ENCODE assay signal across 8 mouse cellular contexts in genomic region chr17:33817184-33817968, GRCm38 (mm10). TPM values are rescaled to one million over a fixed set of nuclear protein-coding genes. Genes with fewer than 3 reads are reported as not detected.
DNase-seq lines count a peak whose midpoint lies in the region; ATAC-seq and TF ChIP-seq lines count a peak whose summit lies in the region.

No protein-coding gene starts in this region.

- H3K79me3 ChIP-seq in C2C12 (ENCODE audit: low read depth): peaks cover 6% of the 10 kb centered on the region

- under 1% methylated on average over 89 of the region's 89 CpGs for WGBS in heart, embryonic 12.5 days
- WGBS in kidney, postnatal 0 days: under 1% methylated on average over 88 of the region's 89 CpGs
- under 1% methylated on average over 89 of the region's 89 CpGs for WGBS in liver, embryonic 11.5 days
- WGBS in stomach, embryonic 14.5 days: under 1% methylated on average over 89 of the region's 89 CpGs

- H3K36me3 ChIP-seq in C2C12 (ENCODE audit: control insufficient read depth, insufficient read depth): peaks cover 44% of the 10 kb centered on the region
- H3K36me3 ChIP-seq in erythroblast, embryonic 14.5 days (ENCODE audit: control insufficient read depth): peaks cover 45% of the 10 kb centered on the region
- H3K36me3 ChIP-seq in heart, embryonic 12.5 days: peaks cover 38% of the 10 kb centered on the region
- H3K36me3 ChIP-seq in kidney, postnatal 0 days (ENCODE audit: insufficient read depth, low read length): peaks cover 20% of the 10 kb centered on the region
- peaks cover 28% of the 10 kb centered on the region for H3K36me3 ChIP-seq in liver, embryonic 11.5 days (ENCODE audit: control insufficient read depth, insufficient read depth, low read length)
- H3K36me3 ChIP-seq in stomach, embryonic 14.5 days (ENCODE audit: control insufficient read depth, insufficient read depth, low read length): peaks cover 30% of the 10 kb centered on the region

- ATAC-seq in heart, embryonic 12.5 days (ENCODE audit: insufficient number of reproducible peaks, low FRiP score): peak; percentile 97
- peak; percentile 95 for ATAC-seq in kidney, postnatal 0 days (replicated peaks; ENCODE audit: low FRiP score, low read depth)
- ATAC-seq in liver, embryonic 11.5 days (replicated peaks; ENCODE audit: low FRiP score): peak; percentile 97
- peak; percentile 97 for ATAC-seq in stomach, embryonic 14.5 days (ENCODE audit: insufficient number of reproducible peaks, insufficient read depth, low FRiP score, low read depth)

- peak; percentile 99 for DNase-seq in brain, embryonic 14.5 days (ENCODE audit: low read depth)
- peak; percentile 96 for DNase-seq in kidney, postnatal 0 days (ENCODE audit: low spot score)
- peak; percentile 93 for DNase-seq in liver, embryonic 11.5 days (ENCODE audit: low spot score)
- peak; percentile 89 for DNase-seq in naive thymus-derived CD4-positive, alpha-beta T cell, adult 2 months (ENCODE audit: low read depth)

- H3K4me2 ChIP-seq in heart, embryonic 12.5 days: peak overlapping the region; percentile 99
- H3K4me2 ChIP-seq in kidney, postnatal 0 days (ENCODE audit: low read length): peak overlapping the region; percentile 92
- H3K4me2 ChIP-seq in liver, embryonic 11.5 days: peak overlapping the region; percentile 97
- H3K4me2 ChIP-seq in stomach, embryonic 14.5 days (replicated peaks; ENCODE audit: low read depth, low read length): peak overlapping the region; percentile 92

- peak overlapping the region; percentile 26 for H3K4me3 ChIP-seq in C2C12 (ENCODE audit: insufficient read depth, poor library complexity, severe bottlenecking)
- H3K4me3 ChIP-seq in erythroblast, embryonic 14.5 days (replicated peaks): peak overlapping the region; percentile 83
- peak overlapping the region; percentile 59 for H3K4me3 ChIP-seq in heart, embryonic 12.5 days
- peak overlapping the region; percentile 51 for H3K4me3 ChIP-seq in kidney, postnatal 0 days (replicated peaks; ENCODE audit: low read depth, low read length)
- H3K4me3 ChIP-seq in liver, embryonic 11.5 days (ENCODE audit: low read depth, low read length): peak overlapping the region; percentile 66
- H3K4me3 ChIP-seq in stomach, embryonic 14.5 days (ENCODE audit: low read depth, low read length): peak overlapping the region; percentile 48

- peaks cover 22% of the 10 kb centered on the region for H3K79me2 ChIP-seq in C2C12 (ENCODE audit: control insufficient read depth, insufficient read depth)

- no peaks in the 10 kb centered on the region for H3K9me3 ChIP-seq in erythroblast, embryonic 14.5 days (ENCODE audit: control insufficient read depth, low read length)
- no peaks in the 10 kb centered on the region for H3K9me3 ChIP-seq in heart, embryonic 12.5 days (replicated peaks)
- no peaks in the 10 kb centered on the region for H3K9me3 ChIP-seq in kidney, postnatal 0 days (replicated peaks; ENCODE audit: low read length)
- H3K9me3 ChIP-seq in liver, embryonic 11.5 days (ENCODE audit: control insufficient read depth, low read length): no peaks in the 10 kb centered on the region
- H3K9me3 ChIP-seq in stomach, embryonic 14.5 days (ENCODE audit: control insufficient read depth, low read depth, low read length): no peaks in the 10 kb centered on the region

- H3K27me3 ChIP-seq in C2C12 (ENCODE audit: control insufficient read depth, insufficient read depth, insufficient read length): no peaks in the 10 kb centered on the region
- peaks cover 16% of the 10 kb centered on the region for H3K27me3 ChIP-seq in erythroblast, embryonic 14.5 days (ENCODE audit: control insufficient read depth)
- H3K27me3 ChIP-seq in heart, embryonic 12.5 days (replicated peaks): peaks cover 25% of the 10 kb centered on the region
- H3K27me3 ChIP-seq in kidney, postnatal 0 days (ENCODE audit: insufficient read depth, low read length): no peaks in the 10 kb centered on the region
- no peaks in the 10 kb centered on the region for H3K27me3 ChIP-seq in liver, embryonic 11.5 days (replicated peaks; ENCODE audit: control insufficient read depth, insufficient read depth, low read length)
- H3K27me3 ChIP-seq in stomach, embryonic 14.5 days (ENCODE audit: control insufficient read depth, insufficient read depth, low read length): no peaks in the 10 kb centered on the region

- peak; percentile 41; the same call in 1 of the 2 replicates for TF ChIP-seq POLR2A in brain, embryonic 14.5 days (IDR thresholded peaks at IDR 0.05; ENCODE audit: borderline replicate concordance, extremely low read depth, insufficient read depth, insufficient read length, poor library complexity, severe bottlenecking)

- H3K27ac ChIP-seq in heart, embryonic 12.5 days (ENCODE audit: poor library complexity, severe bottlenecking): peak overlapping the region; percentile 61
- H3K27ac ChIP-seq in kidney, postnatal 0 days: peak overlapping the region; percentile 93
- peak overlapping the region; percentile 82 for H3K27ac ChIP-seq in liver, embryonic 11.5 days (ENCODE audit: low read depth, low read length)
- H3K27ac ChIP-seq in stomach, embryonic 14.5 days (ENCODE audit: low read length): peak overlapping the region; percentile 85

- TF ChIP-seq CTCF in C2C12 (IDR thresholded peaks at IDR 0.05; ENCODE audit: control insufficient read depth, insufficient read depth, insufficient read length): no peak
- TF ChIP-seq CTCF in brain, embryonic 14.5 days (IDR thresholded peaks at IDR 0.05; ENCODE audit: borderline replicate concordance, extremely low read depth, insufficient read depth, insufficient read length): no peak
- TF ChIP-seq CTCF in kidney, postnatal 0 days (IDR thresholded peaks at IDR 0.05; ENCODE audit: low read depth): no peak

- H3ac ChIP-seq in C2C12 (ENCODE audit: control insufficient read depth, insufficient read length, low read depth): peak overlapping the region; percentile 90

- H3K4me1 ChIP-seq in erythroblast, embryonic 14.5 days (ENCODE audit: control insufficient read depth): peaks cover 38% of the 10 kb centered on the region
- peaks cover 39% of the 10 kb centered on the region for H3K4me1 ChIP-seq in heart, embryonic 12.5 days (replicated peaks)
- peaks cover 11% of the 10 kb centered on the region; the same call in 1 of the 2 replicates for H3K4me1 ChIP-seq in kidney, postnatal 0 days (replicated peaks; ENCODE audit: insufficient read depth, low read length)
- H3K4me1 ChIP-seq in liver, embryonic 11.5 days (replicated peaks; ENCODE audit: control insufficient read depth, insufficient read depth, low read length): peaks cover 24% of the 10 kb centered on the region
- peaks cover 10% of the 10 kb centered on the region for H3K4me1 ChIP-seq in stomach, embryonic 14.5 days (ENCODE audit: control insufficient read depth, insufficient read depth, low read length)

- peak overlapping the region; percentile 88 for H3K9ac ChIP-seq in heart, embryonic 12.5 days
- H3K9ac ChIP-seq in kidney, postnatal 0 days (ENCODE audit: low read depth, low read length): peak overlapping the region; percentile 78
- H3K9ac ChIP-seq in liver, embryonic 11.5 days (ENCODE audit: low read depth, low read length): peak overlapping the region; percentile 92
- H3K9ac ChIP-seq in stomach, embryonic 14.5 days (replicated peaks; ENCODE audit: low read depth, low read length): peak overlapping the region; percentile 71

RNA-seq across cellular contexts. Expression of gene Rps28, which starts 7.0 kb away (rescaled TPM):
- polyA plus RNA-seq in C2C12 (2012; fragmentation: generic; extraction: Trizol): 8,619 TPM
- polyA plus RNA-seq in brain, embryonic 14.5 days (2012; rRNA removed): 1,048 and 1,174 TPM in 2 replicates
- 366 and 664 TPM in 2 replicates for polyA plus RNA-seq in erythroblast, embryonic 14.5 days (2012)
- polyA plus RNA-seq in heart, embryonic 12.5 days (2016; fragmentation: Nextera tagmentation; extraction: Ambion mirVana): 570 and 574 TPM in 2 replicates
- 1,262 and 1,465 TPM in 2 replicates for polyA plus RNA-seq in kidney, postnatal 0 days (2015; fragmentation: Nextera tagmentation; extraction: Ambion mirVana)
- 1,026 and 1,173 TPM in 2 replicates for polyA plus RNA-seq in liver, embryonic 11.5 days (2014; fragmentation: Nextera tagmentation; extraction: Ambion mirVana)
- 1,306 and 1,470 TPM in 2 replicates for polyA plus RNA-seq in stomach, embryonic 14.5 days (2014; fragmentation: Nextera tagmentation; extraction: Ambion mirVana)

RNA-seq across cellular contexts. Expression of gene Ndufa7, which starts 7.0 kb away (rescaled TPM):
- 493 TPM for polyA plus RNA-seq in C2C12 (2012; fragmentation: generic; extraction: Trizol)
- polyA plus RNA-seq in brain, embryonic 14.5 days (2012; rRNA removed): 327 and 425 TPM in 2 replicates
- polyA plus RNA-seq in erythroblast, embryonic 14.5 days (2012): 125 and 152 TPM in 2 replicates
- 431 and 466 TPM in 2 replicates for polyA plus RNA-seq in heart, embryonic 12.5 days (2016; fragmentation: Nextera tagmentation; extraction: Ambion mirVana)
- polyA plus RNA-seq in kidney, postnatal 0 days (2015; fragmentation: Nextera tagmentation; extraction: Ambion mirVana): 574 and 620 TPM in 2 replicates
- 390 and 411 TPM in 2 replicates for polyA plus RNA-seq in liver, embryonic 11.5 days (2014; fragmentation: Nextera tagmentation; extraction: Ambion mirVana)
- polyA plus RNA-seq in stomach, embryonic 14.5 days (2014; fragmentation: Nextera tagmentation; extraction: Ambion mirVana): 471 and 592 TPM in 2 replicates

RNA-seq across cellular contexts. Expression of gene Kank3, which starts 7.1 kb away (rescaled TPM):
- 5.0 TPM for polyA plus RNA-seq in C2C12 (2012; fragmentation: generic; extraction: Trizol)
- 50.7 and 61.9 TPM in 2 replicates for polyA plus RNA-seq in brain, embryonic 14.5 days (2012; rRNA removed)
- 0.03 TPM in 2 replicates for polyA plus RNA-seq in erythroblast, embryonic 14.5 days (2012)
- 39.0 and 43.9 TPM in 2 replicates for polyA plus RNA-seq in heart, embryonic 12.5 days (2016; fragmentation: Nextera tagmentation; extraction: Ambion mirVana)
- polyA plus RNA-seq in kidney, postnatal 0 days (2015; fragmentation: Nextera tagmentation; extraction: Ambion mirVana): 57.5 and 70.4 TPM in 2 replicates
- 21.4 and 23.4 TPM in 2 replicates for polyA plus RNA-seq in liver, embryonic 11.5 days (2014; fragmentation: Nextera tagmentation; extraction: Ambion mirVana)
- 32.5 and 33.5 TPM in 2 replicates for polyA plus RNA-seq in stomach, embryonic 14.5 days (2014; fragmentation: Nextera tagmentation; extraction: Ambion mirVana)

RNA-seq across cellular contexts. Expression of gene Cd320, which starts 25.5 kb away (rescaled TPM):
- 77.8 TPM for polyA plus RNA-seq in C2C12 (2012; fragmentation: generic; extraction: Trizol)
- 41.6 and 49.6 TPM in 2 replicates for polyA plus RNA-seq in brain, embryonic 14.5 days (2012; rRNA removed)
- polyA plus RNA-seq in erythroblast, embryonic 14.5 days (2012): 0.26 and 0.86 TPM in 2 replicates
- polyA plus RNA-seq in heart, embryonic 12.5 days (2016; fragmentation: Nextera tagmentation; extraction: Ambion mirVana): 41.5 and 43.8 TPM in 2 replicates
- 101 and 109 TPM in 2 replicates for polyA plus RNA-seq in kidney, postnatal 0 days (2015; fragmentation: Nextera tagmentation; extraction: Ambion mirVana)
- 44.1 and 49.7 TPM in 2 replicates for polyA plus RNA-seq in liver, embryonic 11.5 days (2014; fragmentation: Nextera tagmentation; extraction: Ambion mirVana)
- 75.6 and 79.6 TPM in 2 replicates for polyA plus RNA-seq in stomach, embryonic 14.5 days (2014; fragmentation: Nextera tagmentation; extraction: Ambion mirVana)

RNA-seq across cellular contexts. Expression of gene Angptl4, which starts 35.7 kb away (rescaled TPM):
- polyA plus RNA-seq in C2C12 (2012; fragmentation: generic; extraction: Trizol): 212 TPM
- 9.8 and 10.6 TPM in 2 replicates for polyA plus RNA-seq in brain, embryonic 14.5 days (2012; rRNA removed)
- 0.07 TPM in 1 of 2 replicates, not detected in the other for polyA plus RNA-seq in erythroblast, embryonic 14.5 days (2012)
- polyA plus RNA-seq in heart, embryonic 12.5 days (2016; fragmentation: Nextera tagmentation; extraction: Ambion mirVana): 6.9 and 7.5 TPM in 2 replicates
- 51.4 and 58.9 TPM in 2 replicates for polyA plus RNA-seq in kidney, postnatal 0 days (2015; fragmentation: Nextera tagmentation; extraction: Ambion mirVana)
- 28.1 and 31.9 TPM in 2 replicates for polyA plus RNA-seq in liver, embryonic 11.5 days (2014; fragmentation: Nextera tagmentation; extraction: Ambion mirVana)
- polyA plus RNA-seq in stomach, embryonic 14.5 days (2014; fragmentation: Nextera tagmentation; extraction: Ambion mirVana): 22.5 and 25.1 TPM in 2 replicates

Comparison
In these comparisons a context has a peak if more than half of its experiments do, and no peak if none do; other contexts are left out.
1. Peak in every context shown above with its lines: DNase-seq, ATAC-seq, H3K4me3 ChIP-seq and H3K27ac ChIP-seq.
2. H3K4me3 ChIP-seq: peak in every context shown above with its lines; median percentile 83 in erythroblast, embryonic 14.5 days; 66 in liver, embryonic 11.5 days; 59 in heart, embryonic 12.5 days; 51 in kidney, postnatal 0 days; 48 in stomach, embryonic 14.5 days; 26 in C2C12.